Mouse (Mus musculus) kidney, embryonic 16.5 days (tissue): Measurements from ENCODE around the gene Adgrf5. TPM values are rescaled to one million over a fixed set of nuclear protein-coding genes. Genes with fewer than 3 reads are reported as not detected.
"Not testable (repeated sequence)": the region's sequence is repeated elsewhere in the genome, so short reads cannot be mapped to it uniquely, and the experiment has no call there.

Source experiments
- ATAC-seq: fragments of 200-750 bp; cut with Nextera tagmentation; 2 replicates; pipeline ENCODE4 v1.8.0; 2017; ENCODE audit warnings: moderate TSS enrichment; ENCODE audit not compliant: low FRiP score, low TSS enrichment
- H3K27ac ChIP-seq: fragments of 300-500 bp; sonication (generic); 2 replicates; pipeline ENCODE4 v1.5.1; 2014; ENCODE audit warnings: low read length
- H3K27me3 ChIP-seq: fragments of 300-500 bp; sonication (generic); 2 replicates; pipeline ENCODE4 v1.6.1; 2014; ENCODE audit warnings: low read length, control low read depth, mixed read lengths; ENCODE audit not compliant: insufficient read depth
- H3K36me3 ChIP-seq: fragments of 300-500 bp; sonication (generic); 2 replicates; pipeline ENCODE4 v1.6.1; 2014; ENCODE audit warnings: low read length, control low read depth, mixed read lengths; ENCODE audit not compliant: insufficient read depth
- H3K4me1 ChIP-seq: fragments of 300-500 bp; sonication (generic); 2 replicates; pipeline ENCODE4 v1.6.1; 2014; ENCODE audit warnings: low read length, control low read depth, mixed read lengths; ENCODE audit not compliant: insufficient read depth
- H3K4me2 ChIP-seq: fragments of 300-500 bp; sonication (generic); replicated peaks from 2 replicates; pipeline ENCODE4 v1.6.1; 2014; ENCODE audit warnings: low read depth, low read length
- H3K4me3 ChIP-seq: fragments of 300-500 bp; sonication (generic); 2 replicates; pipeline ENCODE4 v1.5.1; 2014; ENCODE audit warnings: mild to moderate bottlenecking, low read length
- H3K9ac ChIP-seq: fragments of 300-500 bp; sonication (generic); replicated peaks from 2 replicates; pipeline ENCODE4 v1.6.1; 2014; ENCODE audit warnings: low read length
- H3K9me3 ChIP-seq: fragments of 300-500 bp; sonication (generic); 2 replicates; pipeline ENCODE4 v1.6.1; 2016; ENCODE audit warnings: low read length, control low read depth
- WGBS: fragments of 180-500 bp; shearing (Covaris S2); extraction: QIAGEN DNeasy Blood & Tissue Kit; methylation state at CpG from one replicate; pipeline ENCODE4 v1.1.7; 2014; 5-methylcytosine and 5-hydroxymethylcytosine counted together
- polyA plus RNA-seq: library from polyadenylated mRNA; unstranded; fragments of >200 nt; fragmentation: Nextera tagmentation; extraction: Ambion mirVana; gene quantifications from 2 replicates; pipeline ENCODE4 v1.2.1, GENCODE M21; 2015

The Adgrf5 gene
- polyA plus RNA-seq, 1 experiment from 2014 or later: 25.5 TPM

DNA sequence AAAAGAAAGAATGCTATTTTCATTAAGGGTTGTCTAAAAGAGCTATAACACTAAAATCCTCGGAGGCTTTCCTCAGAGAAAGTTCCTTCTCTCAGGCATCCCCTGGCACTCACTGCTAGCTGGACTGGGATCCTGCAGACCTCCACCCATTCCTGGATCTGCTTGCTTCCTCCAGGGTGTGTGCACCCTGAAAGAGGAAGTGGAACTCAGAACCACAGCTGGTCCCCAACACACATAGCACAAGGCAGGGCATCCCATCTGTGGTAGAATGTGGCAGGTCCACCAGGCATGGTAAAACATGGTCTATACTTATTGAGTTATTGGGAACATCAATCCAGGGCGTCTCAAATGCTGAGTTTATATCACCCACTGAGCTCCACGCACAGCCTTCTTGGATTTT lies 22.0 kb upstream of the Adgrf5 start:
- peaks cover 9% of the 10 kb centered on the region; the same call in 1 of the 2 replicates for H3K4me1 ChIP-seq
- H3K27me3 ChIP-seq: no peaks in the 10 kb centered on the region
- no peaks in the 10 kb centered on the region for H3K36me3 ChIP-seq
- no peaks in the 10 kb centered on the region for H3K9me3 ChIP-seq
- H3K9ac ChIP-seq: no peak overlapping the region
- no peak overlapping the region for H3K4me2 ChIP-seq
- 84% methylated on average over 3 of the region's 3 CpGs for WGBS
- H3K27ac ChIP-seq: no peak overlapping the region
- no peak for ATAC-seq
- H3K4me3 ChIP-seq: no peak overlapping the region

DNA sequence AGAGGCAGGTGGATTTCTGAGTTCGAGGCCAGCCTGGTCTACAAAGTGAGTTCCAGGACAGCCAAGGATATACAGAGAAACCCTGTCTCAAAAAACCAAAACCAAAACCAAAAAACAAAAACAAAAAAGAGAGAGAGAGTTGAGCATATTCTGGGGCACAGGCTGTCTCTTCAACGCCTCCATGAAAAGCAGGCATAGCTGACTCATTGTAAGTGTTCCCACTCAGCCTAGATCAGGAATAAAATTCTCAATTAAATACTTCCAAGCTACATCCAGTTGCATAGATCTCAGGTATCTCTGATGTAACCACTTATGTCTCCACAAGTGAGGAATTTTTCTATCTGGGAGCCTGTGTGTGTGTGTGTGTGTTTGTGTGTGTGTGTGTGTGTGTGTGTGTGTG lies 13.8 kb upstream of the Adgrf5 start:
- 91% methylated on average over 2 of the region's 2 CpGs for WGBS
- H3K4me3 ChIP-seq, H3K36me3 ChIP-seq: not testable (repeated sequence)

DNA sequence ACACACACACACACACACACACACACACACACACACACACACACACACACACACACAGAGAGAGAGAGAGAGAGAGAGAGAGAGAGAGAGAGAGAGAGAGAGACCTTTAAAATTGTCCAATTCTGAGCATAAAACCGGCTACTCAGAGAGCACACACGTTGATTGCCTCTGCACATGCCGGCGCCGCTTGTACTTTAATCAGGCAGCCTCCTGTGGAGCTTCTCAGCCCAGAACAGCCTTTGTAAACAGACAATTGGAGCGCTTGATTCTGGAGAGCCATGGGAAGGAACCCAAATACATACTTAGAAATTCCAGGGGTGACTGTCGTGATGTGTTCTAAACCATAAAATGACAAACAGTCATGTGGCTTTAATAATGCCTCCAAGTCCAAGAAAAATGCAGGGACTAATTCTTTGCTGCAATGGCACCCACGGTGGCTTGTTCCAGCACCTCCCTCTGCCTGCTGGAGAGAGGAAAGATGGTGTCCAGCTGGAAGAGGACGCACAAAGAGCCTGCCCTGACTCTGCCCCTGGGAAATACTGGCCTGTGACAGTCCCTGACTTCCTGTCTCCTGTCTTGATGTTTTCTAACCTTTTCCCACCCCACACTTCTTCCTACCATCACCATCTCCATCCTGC lies 2.2 kb upstream of the Adgrf5 start:
- H3K36me3 ChIP-seq: no peaks in the 10 kb centered on the region
- ATAC-seq: no peak
- no peak overlapping the region for H3K27ac ChIP-seq
- H3K9ac ChIP-seq: no peak overlapping the region
- H3K4me2 ChIP-seq: no peak overlapping the region
- H3K9me3 ChIP-seq: no peaks in the 10 kb centered on the region
- no peaks in the 10 kb centered on the region for H3K27me3 ChIP-seq
- WGBS: 30% methylated on average over 9 of the region's 9 CpGs
- no peak overlapping the region for H3K4me3 ChIP-seq
- peaks cover 24% of the 10 kb centered on the region for H3K4me1 ChIP-seq

More for the DNA sequence above, 13.8 kb upstream of the Adgrf5 start:
- H3K9ac ChIP-seq, H3K9me3 ChIP-seq, H3K4me2 ChIP-seq, ATAC-seq, H3K27me3 ChIP-seq, H3K27ac ChIP-seq, H3K4me1 ChIP-seq: not testable (repeated sequence)

GRCm38 (mm10) chr17:43361021-43361420 lies 770 bp downstream of the Adgrf5 start:
- Histone ChIP-seq H3K27ac (peak overlapping the region; percentile 79), H3K4me2 (peak overlapping the region; percentile 49), H3K4me3 (peak overlapping the region; percentile 45), H3K27me3 (no peaks in the 10 kb centered on the region), H3K36me3 (no peaks in the 10 kb centered on the region), H3K4me1 (peaks cover 29% of the 10 kb centered on the region), H3K9ac (peak overlapping the region; percentile 65), H3K9me3 (no peaks in the 10 kb centered on the region)
- no peak for ATAC-seq
- WGBS: 74% methylated on average over 11 of the region's 11 CpGs

DNA sequence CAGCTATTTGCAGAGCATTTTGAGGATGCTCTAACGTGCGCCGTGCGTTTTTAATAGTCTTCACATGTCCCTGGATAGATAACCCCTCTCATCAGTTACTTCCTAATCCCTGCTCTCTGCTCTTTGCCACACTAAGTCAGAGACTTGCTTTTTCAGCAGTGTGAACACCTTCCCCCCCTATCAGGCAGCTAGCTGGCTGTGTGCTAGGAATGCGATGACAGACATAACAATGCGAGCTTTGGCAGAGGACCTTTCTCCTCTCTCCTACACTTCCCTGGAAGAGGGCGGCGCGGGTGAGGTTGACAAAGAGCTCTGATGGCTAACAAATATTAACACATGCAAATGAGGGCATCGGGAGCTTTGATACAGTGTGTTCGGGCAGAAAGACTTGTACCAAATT lies 2.1 kb downstream of the Adgrf5 start:
- H3K9me3 ChIP-seq: no peaks in the 10 kb centered on the region
- ATAC-seq: peak; percentile 27; the same call in 1 of the 2 replicates
- peak overlapping the region; percentile 48; the same call in 1 of the 2 replicates for H3K27ac ChIP-seq
- H3K27me3 ChIP-seq: no peaks in the 10 kb centered on the region
- H3K4me1 ChIP-seq: peaks cover 30% of the 10 kb centered on the region
- H3K36me3 ChIP-seq: no peaks in the 10 kb centered on the region
- peak overlapping the region; percentile 40 for H3K4me2 ChIP-seq
- peak overlapping the region; percentile 25 for H3K4me3 ChIP-seq
- H3K9ac ChIP-seq: 0 out of 2 replicates have a peak overlapping the region, but pooled peaks have one; percentile 37
- 60% methylated on average over 11 of the region's 11 CpGs for WGBS

GRCm38 (mm10) chr17:43362881-43363280 lies 2.6 kb downstream of the Adgrf5 start:
- ATAC-seq: no peak
- no peaks in the 10 kb centered on the region for H3K9me3 ChIP-seq
- H3K27ac ChIP-seq: peak overlapping the region; percentile 47; the same call in 1 of the 2 replicates
- H3K4me2 ChIP-seq: peak overlapping the region; percentile 40
- peak overlapping the region; percentile 25 for H3K4me3 ChIP-seq
- H3K27me3 ChIP-seq: no peaks in the 10 kb centered on the region
- H3K36me3 ChIP-seq: no peaks in the 10 kb centered on the region
- WGBS: 66% methylated on average over 6 of the region's 6 CpGs
- peaks cover 30% of the 10 kb centered on the region for H3K4me1 ChIP-seq
- no peak overlapping the region for H3K9ac ChIP-seq

- Histone ChIP-seq H3K27ac (no peak overlapping the region), H3K9ac (no peak overlapping the region), H3K4me3 (no peak overlapping the region), H3K4me2 (no peak overlapping the region), H3K4me1 (peaks cover 21% of the 10 kb centered on the region), H3K36me3 (no peaks in the 10 kb centered on the region), H3K9me3 (no peaks in the 10 kb centered on the region), H3K27me3 (no peaks in the 10 kb centered on the region)
- WGBS: 69% methylated on average over 6 of the region's 6 CpGs
- no peak for ATAC-seq
These were observed 3.7 kb downstream of the Adgrf5 start for GRCm38 (mm10) chr17:43363921-43364320.

DNA sequence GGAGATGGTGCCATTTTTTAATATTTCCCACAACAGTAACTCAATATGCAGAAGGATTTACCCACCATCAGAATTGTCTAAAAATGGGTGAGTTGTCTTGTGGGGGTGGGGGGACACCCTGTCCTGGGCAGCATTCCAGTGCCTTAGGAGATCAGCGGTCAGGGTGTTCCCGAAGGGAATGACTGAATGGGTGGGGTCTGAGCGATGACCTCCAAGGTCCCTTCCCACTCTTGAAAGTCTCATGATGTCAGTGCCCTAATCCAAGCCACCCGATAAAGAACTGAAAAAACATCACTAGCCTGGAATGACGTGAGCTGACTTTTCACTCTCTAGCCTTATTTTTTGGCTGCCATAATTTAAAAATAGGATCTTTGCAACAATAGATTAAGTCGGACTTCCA lies 5.0 kb downstream of the Adgrf5 start:
- no peaks in the 10 kb centered on the region for H3K27me3 ChIP-seq
- peaks cover 13% of the 10 kb centered on the region for H3K4me1 ChIP-seq
- no peak overlapping the region for H3K4me2 ChIP-seq
- H3K4me3 ChIP-seq: no peak overlapping the region
- no peak overlapping the region for H3K9ac ChIP-seq
- H3K9me3 ChIP-seq: no peaks in the 10 kb centered on the region
- WGBS: 55% methylated on average over 6 of the region's 6 CpGs
- H3K27ac ChIP-seq: peak overlapping the region; percentile 70
- no peaks in the 10 kb centered on the region for H3K36me3 ChIP-seq
- no peak for ATAC-seq

- no peak overlapping the region for H3K4me2 ChIP-seq
- 58% methylated on average over 9 of the region's 9 CpGs for WGBS
- H3K27ac ChIP-seq: no peak overlapping the region
- no peak overlapping the region for H3K4me3 ChIP-seq
- H3K4me1 ChIP-seq: peaks cover 11% of the 10 kb centered on the region
- H3K27me3 ChIP-seq: no peaks in the 10 kb centered on the region
- no peaks in the 10 kb centered on the region for H3K36me3 ChIP-seq
- H3K9ac ChIP-seq: no peak overlapping the region
- peak; percentile 75 for ATAC-seq
- no peaks in the 10 kb centered on the region for H3K9me3 ChIP-seq
These were observed 6.2 kb downstream of the Adgrf5 start for GRCm38 (mm10) chr17:43366486-43366885.

- Histone ChIP-seq H3K4me2 (no peak overlapping the region), H3K27me3 (no peaks in the 10 kb centered on the region), H3K27ac (peak overlapping the region; percentile 69), H3K36me3 (no peaks in the 10 kb centered on the region), H3K9me3 (no peaks in the 10 kb centered on the region), H3K4me1 (peaks cover 13% of the 10 kb centered on the region), H3K9ac (no peak overlapping the region), H3K4me3 (no peak overlapping the region)
- ATAC-seq: 0 out of 2 replicates have a peak, but pooled peaks have one; percentile 23
- 50% methylated on average over 5 of the region's 5 CpGs for WGBS
These were observed 7.9 kb downstream of the Adgrf5 start for GRCm38 (mm10) chr17:43368171-43368576.
